Mouse (Mus musculus): ENCODE measurements around the gene Cby1. TPM values are rescaled to one million over a fixed set of nuclear protein-coding genes. Genes with fewer than 3 reads are reported as not detected.

The Cby1 gene
- polyA plus RNA-seq, 2 experiments, result 4.6 to 13.4 TPM

DNA sequence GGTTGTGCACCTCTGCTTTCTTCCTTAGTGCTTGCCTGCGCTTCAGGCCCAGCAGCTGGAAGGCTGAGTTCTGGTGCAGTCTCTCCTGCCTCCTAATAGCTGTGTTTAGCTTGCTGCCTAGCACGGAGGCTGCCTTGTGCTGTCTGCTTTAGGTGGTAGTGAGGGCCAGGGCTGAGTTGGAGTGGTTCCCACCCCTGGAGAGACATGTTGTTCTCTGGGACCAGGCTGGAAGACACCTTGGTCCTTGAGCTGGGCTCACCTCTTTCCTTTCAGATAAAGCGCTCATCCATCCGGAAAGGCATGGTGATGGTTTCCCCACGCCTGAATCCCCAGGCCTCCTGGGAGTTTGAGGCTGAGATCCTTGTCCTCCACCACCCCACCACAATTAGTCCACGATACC, 57.7 kb downstream of the Cby1 start:
- TF ChIP-seq EP300 (IDR thresholded peaks at IDR 0.05; ENCODE audit: low read depth), result no peak
- WGBS (ENCODE audit: insufficient replicate concordance), result 85% methylated on average over 6 of the region's 6 CpGs
- Histone ChIP-seq H3K36me3 (replicated peaks; ENCODE audit: control insufficient read depth, insufficient read depth, low read depth) (peaks cover 88% of the 10 kb centered on the region), H3K4me1 (replicated peaks; ENCODE audit: control insufficient read depth in 2 of 2, insufficient read depth in 2 of 2, low read length in 1 of 2) (no peaks in the 10 kb centered on the region), H3K4me3 (ENCODE audit: insufficient read depth in 1 of 2, low read depth in 2 of 2, low read length in 2 of 2) (no peak overlapping the region), H3K27me3 (ENCODE audit: control insufficient read depth, insufficient read depth, low read length) (no peaks in the 10 kb centered on the region), H3K9me3 (ENCODE audit: control insufficient read depth, low read length) (no peaks in the 10 kb centered on the region), H3K27ac (no peak overlapping the region), H3K4me2 (ENCODE audit: low read depth) (no peak overlapping the region), H3K9ac (replicated peaks) (no peak overlapping the region)
- DNase-seq (ENCODE audit: low read depth in 3 of 3, low spot score in 3 of 3) (no peak), ATAC-seq (ENCODE audit: insufficient read depth) (no peak)

Other genes with a start within 250 kb of the Cby1 start
- 9.5 and 9.8 TPM in 2 replicates for gene Csnk1e, start 203.6 kb upstream of the Cby1 start, polyA plus RNA-seq (2012; rRNA removed)
- gene Csnk1e, start 203.6 kb upstream of the Cby1 start, polyA plus RNA-seq (2014; fragmentation: Nextera tagmentation; extraction: Ambion mirVana), result 3.7 and 5.5 TPM in 2 replicates
- not detected in 2 replicates for gene Kcnj4, start 154.0 kb upstream of the Cby1 start, polyA plus RNA-seq (2012; rRNA removed)
- not detected in 2 replicates for gene Kcnj4, start 154.0 kb upstream of the Cby1 start, polyA plus RNA-seq (2014; fragmentation: Nextera tagmentation; extraction: Ambion mirVana)
- gene Kdelr3, start 142.8 kb upstream of the Cby1 start, polyA plus RNA-seq (2012; rRNA removed), result 2.3 and 2.6 TPM in 2 replicates
- 3.2 TPM in 2 replicates for gene Kdelr3, start 142.8 kb upstream of the Cby1 start, polyA plus RNA-seq (2014; fragmentation: Nextera tagmentation; extraction: Ambion mirVana)
- 71.4 and 104 TPM in 2 replicates for gene Ddx17, start 112.5 kb upstream of the Cby1 start, polyA plus RNA-seq (2012; rRNA removed)
- 13.9 and 19.0 TPM in 2 replicates for gene Ddx17, start 112.5 kb upstream of the Cby1 start, polyA plus RNA-seq (2014; fragmentation: Nextera tagmentation; extraction: Ambion mirVana)
- gene Dmc1, start 54.1 kb upstream of the Cby1 start, polyA plus RNA-seq (2012; rRNA removed), result 0.22 and 0.40 TPM in 2 replicates
- gene Dmc1, start 54.1 kb upstream of the Cby1 start, polyA plus RNA-seq (2014; fragmentation: Nextera tagmentation; extraction: Ambion mirVana), result 0.32 TPM in 2 replicates
- 0.26 and 0.35 TPM in 2 replicates for gene Fam227a, start 243 bp upstream of the Cby1 start, polyA plus RNA-seq (2012; rRNA removed)
- gene Fam227a, start 243 bp upstream of the Cby1 start, polyA plus RNA-seq (2014; fragmentation: Nextera tagmentation; extraction: Ambion mirVana), result 0.06 TPM in 1 of 2 replicates, not detected in the other
- 51.1 and 58.4 TPM in 2 replicates for gene Tomm22, start 11.7 kb downstream of the Cby1 start, polyA plus RNA-seq (2012; rRNA removed)
- gene Tomm22, start 11.7 kb downstream of the Cby1 start, polyA plus RNA-seq (2014; fragmentation: Nextera tagmentation; extraction: Ambion mirVana), result 142 and 148 TPM in 2 replicates
- 19.7 and 21.4 TPM in 2 replicates for gene Josd1, start 28.7 kb downstream of the Cby1 start, polyA plus RNA-seq (2012; rRNA removed)
- gene Josd1, start 28.7 kb downstream of the Cby1 start, polyA plus RNA-seq (2014; fragmentation: Nextera tagmentation; extraction: Ambion mirVana), result 13.0 and 13.2 TPM in 2 replicates
- 23.5 and 23.7 TPM in 2 replicates for gene Gtpbp1, start 31.6 kb downstream of the Cby1 start, polyA plus RNA-seq (2012; rRNA removed)
- 22.6 and 28.2 TPM in 2 replicates for gene Gtpbp1, start 31.6 kb downstream of the Cby1 start, polyA plus RNA-seq (2014; fragmentation: Nextera tagmentation; extraction: Ambion mirVana)
- 6.2 and 7.0 TPM in 2 replicates for gene Sun2, start 83.3 kb downstream of the Cby1 start, polyA plus RNA-seq (2012; rRNA removed)
- 1.6 TPM in 2 replicates for gene Sun2, start 83.3 kb downstream of the Cby1 start, polyA plus RNA-seq (2014; fragmentation: Nextera tagmentation; extraction: Ambion mirVana)
- 5.5 TPM in 2 replicates for gene Dnal4, start 118.7 kb downstream of the Cby1 start, polyA plus RNA-seq (2012; rRNA removed)
- 6.3 and 6.8 TPM in 2 replicates for gene Dnal4, start 118.7 kb downstream of the Cby1 start, polyA plus RNA-seq (2014; fragmentation: Nextera tagmentation; extraction: Ambion mirVana)
- 0.09 and 0.13 TPM in 2 replicates for gene Nptxr, start 145.6 kb downstream of the Cby1 start, polyA plus RNA-seq (2012; rRNA removed)
- 0.11 TPM in 1 of 2 replicates, not detected in the other for gene Nptxr, start 145.6 kb downstream of the Cby1 start, polyA plus RNA-seq (2014; fragmentation: Nextera tagmentation; extraction: Ambion mirVana)
- not detected in 2 replicates for gene Npcd, start 175.0 kb downstream of the Cby1 start, polyA plus RNA-seq (2012; rRNA removed)
- 0.08 TPM in 1 of 2 replicates, not detected in the other for gene Npcd, start 175.0 kb downstream of the Cby1 start, polyA plus RNA-seq (2014; fragmentation: Nextera tagmentation; extraction: Ambion mirVana)
- 7.2 and 7.7 TPM in 2 replicates for gene Cbx6, start 175.5 kb downstream of the Cby1 start, polyA plus RNA-seq (2012; rRNA removed)
- 2.9 and 3.7 TPM in 2 replicates for gene Cbx6, start 175.5 kb downstream of the Cby1 start, polyA plus RNA-seq (2014; fragmentation: Nextera tagmentation; extraction: Ambion mirVana)
- gene Apobec3, start 232.5 kb downstream of the Cby1 start, polyA plus RNA-seq (2012; rRNA removed), result 23.5 and 29.8 TPM in 2 replicates
- gene Apobec3, start 232.5 kb downstream of the Cby1 start, polyA plus RNA-seq (2014; fragmentation: Nextera tagmentation; extraction: Ambion mirVana), result 34.3 and 35.9 TPM in 2 replicates

Data from liver, embryonic 14.5 days (tissue).